Mouse (Mus musculus): ENCODE measurements around the gene Fbxo4. TPM values are rescaled to one million over a fixed set of nuclear protein-coding genes. Genes with fewer than 3 reads are reported as not detected.

The Fbxo4 gene
- polyA plus RNA-seq, 1 experiment from 2014 or later: 4.1 TPM

DNA sequence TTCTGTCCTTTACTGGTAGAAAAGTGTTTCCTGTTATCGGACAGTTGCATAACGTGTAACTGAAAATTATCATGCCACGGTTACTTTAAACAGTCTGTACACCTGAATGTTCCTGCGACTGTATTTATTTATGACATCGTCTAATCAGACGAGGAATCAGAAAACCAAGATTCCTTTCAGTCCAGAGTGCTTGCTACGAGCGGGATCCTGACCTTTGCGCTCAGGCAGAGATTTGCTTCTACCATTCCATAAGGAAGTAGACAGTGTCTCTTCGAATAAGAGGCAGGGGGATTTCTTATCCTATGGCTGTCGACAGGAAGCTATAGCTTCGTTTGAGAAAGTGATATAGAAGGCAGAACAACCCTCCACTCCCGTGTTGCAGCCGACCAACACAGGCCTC, 9.6 kb downstream of the Fbxo4 start:
- Histone ChIP-seq H3K9me3 (no peaks in the 10 kb centered on the region), H3K27ac (replicated peaks) (no peak overlapping the region), H3K36me3 (replicated peaks) (no peaks in the 10 kb centered on the region), H3K4me3 (no peak overlapping the region), H3K27me3 (replicated peaks; ENCODE audit: low read depth, poor library complexity, severe bottlenecking) (no peaks in the 10 kb centered on the region), H3K4me1 (no peaks in the 10 kb centered on the region)
- no peak for DNase-seq (ENCODE audit: low spot score)
- 89% methylated on average over 14 of the region's 14 CpGs for WGBS

DNA sequence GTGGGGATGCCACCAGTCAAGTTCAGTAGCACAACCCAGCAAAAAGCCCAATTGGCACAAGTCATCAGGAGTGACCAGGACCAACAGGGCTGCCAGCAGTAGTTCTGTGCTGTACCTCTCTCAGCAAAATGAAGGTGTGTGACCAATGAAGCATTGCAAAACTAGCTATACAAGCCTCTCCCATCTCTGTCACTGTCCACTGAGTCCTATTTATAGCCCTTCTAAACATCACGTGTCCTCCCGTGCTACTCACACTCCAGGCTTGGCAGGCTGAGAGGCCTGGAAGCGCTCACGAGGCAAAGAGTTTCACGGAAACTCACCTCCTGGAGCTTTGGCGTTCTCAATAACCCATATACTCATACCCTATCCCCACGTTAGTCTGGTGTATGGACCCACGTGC, 17.1 kb downstream of the Fbxo4 start:
- H3K4me1 ChIP-seq: no peaks in the 10 kb centered on the region
- H3K36me3 ChIP-seq (replicated peaks): no peaks in the 10 kb centered on the region
- no peak for DNase-seq (ENCODE audit: low spot score)
- no peaks in the 10 kb centered on the region for H3K27me3 ChIP-seq (replicated peaks; ENCODE audit: low read depth, poor library complexity, severe bottlenecking)
- H3K4me3 ChIP-seq: no peak overlapping the region
- no peak overlapping the region for H3K27ac ChIP-seq (replicated peaks)
- H3K9me3 ChIP-seq: no peaks in the 10 kb centered on the region
- 89% methylated on average over 8 of the region's 8 CpGs for WGBS

DNA sequence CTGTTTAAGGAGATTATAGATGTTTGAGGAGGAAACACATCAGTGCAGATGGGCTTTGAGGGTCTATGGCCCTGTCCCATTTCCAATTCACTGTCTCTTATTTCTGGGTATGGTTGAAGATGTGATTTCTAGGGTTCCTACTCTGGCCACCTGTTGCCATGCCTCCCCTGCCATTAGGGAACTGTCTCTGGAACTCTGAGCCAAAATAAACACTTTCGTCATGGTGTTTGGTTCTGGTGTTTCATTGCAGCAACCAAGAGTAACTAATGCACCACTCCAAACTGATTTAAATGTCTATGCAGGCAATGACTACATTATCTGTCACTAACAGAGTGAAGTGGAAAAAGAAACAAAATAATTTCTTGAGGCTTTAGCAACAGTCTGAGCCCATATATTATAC, 19.3 kb downstream of the Fbxo4 start:
- no peaks in the 10 kb centered on the region for H3K9me3 ChIP-seq
- H3K27me3 ChIP-seq (replicated peaks; ENCODE audit: low read depth, poor library complexity, severe bottlenecking): no peaks in the 10 kb centered on the region
- 67% methylated on average over 1 of the region's 1 CpGs for WGBS
- no peaks in the 10 kb centered on the region for H3K4me1 ChIP-seq
- DNase-seq (ENCODE audit: low spot score): no peak
- H3K36me3 ChIP-seq (replicated peaks): no peaks in the 10 kb centered on the region
- H3K27ac ChIP-seq (replicated peaks): no peak overlapping the region
- H3K4me3 ChIP-seq: no peak overlapping the region

DNA sequence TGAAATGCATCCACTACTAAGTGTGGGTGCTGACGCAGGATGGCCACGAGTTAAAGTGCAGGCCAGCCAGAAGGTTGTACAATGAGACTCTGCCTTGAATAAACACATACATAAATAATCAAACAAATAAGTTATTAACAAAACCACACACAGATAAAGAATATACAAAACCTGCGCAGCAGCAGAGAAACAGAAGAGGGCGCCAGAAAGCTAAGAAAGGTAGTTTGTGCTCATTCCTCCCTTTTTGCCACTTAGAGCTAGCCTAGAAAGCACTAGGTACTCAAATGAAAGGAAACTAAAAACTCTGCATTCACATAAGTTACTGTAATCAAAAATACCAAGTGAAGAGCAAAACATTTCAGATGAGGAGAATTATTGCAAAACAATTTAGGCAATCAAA, 21.4 kb downstream of the Fbxo4 start:
- Histone ChIP-seq H3K36me3 (replicated peaks) (no peaks in the 10 kb centered on the region), H3K4me1 (no peaks in the 10 kb centered on the region), H3K4me3 (no peak overlapping the region), H3K27me3 (replicated peaks; ENCODE audit: low read depth, poor library complexity, severe bottlenecking) (no peaks in the 10 kb centered on the region), H3K9me3 (peaks cover 4% of the 10 kb centered on the region), H3K27ac (replicated peaks) (no peak overlapping the region)
- 28% methylated on average over 4 of the region's 4 CpGs for WGBS
- DNase-seq (ENCODE audit: low spot score): peak; percentile 23

DNA sequence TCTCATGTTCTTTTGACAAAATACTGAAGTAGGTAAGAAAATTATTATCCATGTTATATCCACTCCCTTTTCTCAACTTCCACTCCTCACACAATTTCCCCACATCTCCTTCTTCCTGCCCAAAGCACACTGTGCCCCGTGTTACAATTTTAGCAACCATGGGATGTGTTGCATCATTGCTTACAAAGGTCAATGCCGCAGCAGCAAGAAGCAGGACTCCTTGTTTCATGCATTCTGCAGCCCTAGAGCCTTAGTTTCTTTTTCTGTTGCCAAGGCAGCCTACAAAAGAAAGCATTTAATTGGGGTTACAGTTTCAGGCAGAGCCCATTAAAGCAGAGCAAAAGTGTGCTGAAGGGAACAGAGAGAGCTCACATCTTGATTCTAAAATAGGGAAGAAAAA, 24.4 kb downstream of the Fbxo4 start:
- no peaks in the 10 kb centered on the region for H3K4me1 ChIP-seq
- 88% methylated on average over 2 of the region's 2 CpGs for WGBS
- no peak overlapping the region for H3K27ac ChIP-seq (replicated peaks)
- H3K27me3 ChIP-seq (replicated peaks; ENCODE audit: low read depth, poor library complexity, severe bottlenecking): no peaks in the 10 kb centered on the region
- no peak for DNase-seq (ENCODE audit: low spot score)
- no peaks in the 10 kb centered on the region for H3K36me3 ChIP-seq (replicated peaks)
- H3K9me3 ChIP-seq: peaks cover 4% of the 10 kb centered on the region
- H3K4me3 ChIP-seq: no peak overlapping the region

DNA sequence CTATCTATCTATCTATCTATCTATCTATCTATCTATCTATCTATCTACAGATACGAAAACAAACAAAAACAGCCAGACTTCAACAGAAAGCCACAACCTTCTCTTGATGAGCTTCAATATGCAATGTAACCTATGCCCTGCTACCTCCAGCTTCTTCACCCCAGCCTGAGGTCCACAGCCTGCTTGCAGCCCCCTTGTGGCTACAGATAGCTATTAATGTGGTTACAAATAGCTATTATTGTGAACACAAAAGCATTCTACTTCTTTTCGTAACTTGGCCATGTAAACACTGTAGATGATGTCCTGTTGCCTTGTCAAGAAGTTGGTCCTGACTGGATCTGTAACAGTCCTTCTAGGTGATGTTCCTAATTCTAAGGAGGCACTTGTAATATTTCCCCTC, 41.2 kb downstream of the Fbxo4 start:
- DNase-seq (ENCODE audit: low spot score): no peak
- Histone ChIP-seq H3K27ac (replicated peaks) (no peak overlapping the region), H3K27me3 (replicated peaks; ENCODE audit: low read depth, poor library complexity, severe bottlenecking) (no peaks in the 10 kb centered on the region), H3K4me3 (no peak overlapping the region), H3K4me1 (no peaks in the 10 kb centered on the region), H3K36me3 (replicated peaks) (no peaks in the 10 kb centered on the region), H3K9me3 (no peaks in the 10 kb centered on the region)
- 90% methylated on average over 2 of the region's 2 CpGs for WGBS

DNA sequence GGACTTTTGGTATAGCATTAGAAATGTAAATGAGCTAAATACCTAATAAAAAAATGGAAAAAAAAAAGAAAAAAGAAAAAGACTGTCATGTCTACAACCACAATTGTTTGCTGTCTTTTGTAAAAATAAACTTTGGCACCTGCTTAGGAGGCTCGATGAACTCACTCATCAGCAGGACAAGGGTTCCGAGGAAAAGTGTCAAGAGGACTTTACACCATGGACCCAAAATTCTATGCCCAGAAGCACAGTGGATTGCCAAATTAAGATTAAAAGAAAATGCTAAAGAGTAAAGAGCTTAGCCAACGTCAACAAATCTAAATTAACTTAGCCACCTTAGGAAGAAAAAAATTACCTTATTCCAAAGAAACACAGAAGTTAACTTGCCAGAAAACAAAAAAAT, 43.3 kb downstream of the Fbxo4 start:
- Histone ChIP-seq H3K9me3 (no peaks in the 10 kb centered on the region), H3K4me3 (no peak overlapping the region), H3K27me3 (replicated peaks; ENCODE audit: low read depth, poor library complexity, severe bottlenecking) (no peaks in the 10 kb centered on the region), H3K4me1 (no peaks in the 10 kb centered on the region), H3K27ac (replicated peaks) (no peak overlapping the region), H3K36me3 (replicated peaks) (no peaks in the 10 kb centered on the region)
- no peak for DNase-seq (ENCODE audit: low spot score)
- WGBS: 90% methylated on average over 3 of the region's 3 CpGs

DNA sequence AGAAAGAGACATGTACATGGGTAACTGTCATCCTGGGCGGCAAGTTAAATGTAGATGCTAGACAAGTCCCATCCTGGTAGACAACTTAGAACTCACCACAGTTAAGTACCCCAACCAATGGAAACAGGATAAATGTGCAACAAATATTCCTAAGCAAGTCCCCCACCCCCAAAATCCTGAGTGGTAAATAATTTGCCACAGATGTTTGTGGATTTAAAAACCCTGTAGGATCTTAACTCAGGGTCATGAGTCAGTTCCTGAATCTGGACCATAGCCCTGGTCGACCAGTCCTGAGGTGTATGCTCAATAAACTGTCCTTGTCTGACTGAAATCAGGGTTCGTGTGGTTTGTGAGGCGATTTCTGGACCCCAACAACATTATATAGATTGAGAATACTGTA, 45.9 kb downstream of the Fbxo4 start:
- H3K4me1 ChIP-seq: no peaks in the 10 kb centered on the region
- H3K27ac ChIP-seq (replicated peaks): no peak overlapping the region
- WGBS: 83% methylated on average over 4 of the region's 4 CpGs
- no peak overlapping the region for H3K4me3 ChIP-seq
- DNase-seq (ENCODE audit: low spot score): no peak
- H3K36me3 ChIP-seq (replicated peaks): no peaks in the 10 kb centered on the region
- no peaks in the 10 kb centered on the region for H3K27me3 ChIP-seq (replicated peaks; ENCODE audit: low read depth, poor library complexity, severe bottlenecking)
- H3K9me3 ChIP-seq: no peaks in the 10 kb centered on the region

DNA sequence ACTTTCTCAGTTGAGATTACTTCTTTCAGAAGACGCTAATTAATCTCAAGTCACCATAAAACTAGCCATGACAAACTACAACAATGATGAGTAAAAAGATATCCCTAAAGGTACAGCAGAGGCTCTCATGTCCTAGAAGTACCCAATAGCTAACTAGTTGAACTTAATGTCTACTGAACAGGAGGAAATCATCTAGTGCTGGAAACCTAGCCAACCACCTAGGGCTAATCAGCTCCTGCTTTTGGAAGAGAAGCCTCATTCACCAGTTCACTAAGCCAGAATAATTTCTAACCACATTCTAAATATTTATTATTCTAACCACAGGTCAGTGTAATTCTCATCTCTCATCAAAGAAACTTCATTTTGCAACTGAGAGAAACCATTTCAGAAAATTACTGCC, 47.4 kb downstream of the Fbxo4 start:
- DNase-seq (ENCODE audit: low spot score): no peak
- H3K36me3 ChIP-seq (replicated peaks): no peaks in the 10 kb centered on the region
- WGBS: 97% methylated on average over 1 of the region's 1 CpGs
- H3K9me3 ChIP-seq: no peaks in the 10 kb centered on the region
- H3K27me3 ChIP-seq (replicated peaks; ENCODE audit: low read depth, poor library complexity, severe bottlenecking): no peaks in the 10 kb centered on the region
- no peaks in the 10 kb centered on the region for H3K4me1 ChIP-seq
- no peak overlapping the region for H3K4me3 ChIP-seq
- no peak overlapping the region for H3K27ac ChIP-seq (replicated peaks)

Other genes with a start within 250 kb of the Fbxo4 start
- 35.0 and 35.5 TPM in 2 replicates for gene AW549877, start 16.2 kb upstream of the Fbxo4 start, polyA plus RNA-seq (2016; fragmentation: Nextera tagmentation; extraction: Ambion mirVana)
- gene Oxct1, start 46.8 kb upstream of the Fbxo4 start, polyA plus RNA-seq (2016; fragmentation: Nextera tagmentation; extraction: Ambion mirVana): 102 and 122 TPM in 2 replicates

Data from embryonic facial prominence, embryonic 10.5 days (tissue).